Mouse (Mus musculus) spleen, adult 2 months (tissue): ENCODE data around the gene Ifi209. TPM values are rescaled to one million over a fixed set of nuclear protein-coding genes. Genes with fewer than 3 reads are reported as not detected.
"Not testable (repeated sequence)": the region's sequence is repeated elsewhere in the genome, so short reads cannot be mapped to it uniquely, and the experiment has no call there.

Experiments used
- DNase-seq, 2 experiments: peaks; one replicate each; pipeline versions ENCODE4 v3.0.0 to v3.0.0-alpha.2; 2012 to 2021; ENCODE audit warnings: low spot score in 2 of 2, low read depth in 1 of 2
- H3K27ac ChIP-seq: fragments of 200-500 bp; 2 replicates; pipeline ENCODE4 v1.5.1; 2012; ENCODE audit warnings: low read length, inconsistent platforms; ENCODE audit not compliant: insufficient read depth
- H3K27me3 ChIP-seq: fragments of 200-500 bp; 2 replicates; pipeline ENCODE4 v1.6.1; 2012; ENCODE audit warnings: mild to moderate bottlenecking, moderate library complexity, low read length, inconsistent platforms; ENCODE audit not compliant: control insufficient read depth, insufficient read depth
- H3K36me3 ChIP-seq: fragments of 200-500 bp; 2 replicates; pipeline ENCODE4 v1.6.1; 2012; ENCODE audit warnings: mild to moderate bottlenecking, low read length, inconsistent platforms; ENCODE audit not compliant: control insufficient read depth, insufficient read depth
- H3K4me1 ChIP-seq: fragments of 200-500 bp; 2 replicates; pipeline ENCODE4 v1.6.1; 2011; ENCODE audit warnings: inconsistent platforms; ENCODE audit not compliant: control insufficient read depth, insufficient read depth, insufficient read length
- H3K4me3 ChIP-seq: fragments of 200-500 bp; 2 replicates; pipeline ENCODE4 v1.5.1; 2011; ENCODE audit warnings: mild to moderate bottlenecking, inconsistent platforms; ENCODE audit not compliant: insufficient read depth, insufficient read length; ENCODE audit errors: extremely low read depth
- CTCF ChIP-seq: fragments of 200-500 bp; IDR thresholded peaks from 2 replicates; pipeline ENCODE4 v1.5.1; 2011; ENCODE audit warnings: mild to moderate bottlenecking, inconsistent platforms; ENCODE audit not compliant: insufficient read depth, insufficient read length, insufficient replicate concordance; ENCODE audit errors: extremely low read depth
- POLR2A ChIP-seq: fragments of 200-500 bp; IDR thresholded peaks from 2 replicates; pipeline ENCODE4 v1.6.1; 2011; ENCODE audit warnings: low read depth, low read length, inconsistent platforms
- WGBS: fragments of 180-500 bp; shearing (Covaris S2); methylation state at CpG from one replicate; pipeline ENCODE4 v1.1.7; 2018; 5-methylcytosine and 5-hydroxymethylcytosine counted together
- polyA plus RNA-seq: library from polyadenylated mRNA; depleted of rRNA; stranded (reverse); fragments of >200 nt; gene quantifications from 2 replicates; pipeline ENCODE4 v1.2.3, GENCODE M21; 2012; rRNA removed

Gene Ifi209
- polyA plus RNA-seq, 1 experiment: 7.8 TPM

DNA sequence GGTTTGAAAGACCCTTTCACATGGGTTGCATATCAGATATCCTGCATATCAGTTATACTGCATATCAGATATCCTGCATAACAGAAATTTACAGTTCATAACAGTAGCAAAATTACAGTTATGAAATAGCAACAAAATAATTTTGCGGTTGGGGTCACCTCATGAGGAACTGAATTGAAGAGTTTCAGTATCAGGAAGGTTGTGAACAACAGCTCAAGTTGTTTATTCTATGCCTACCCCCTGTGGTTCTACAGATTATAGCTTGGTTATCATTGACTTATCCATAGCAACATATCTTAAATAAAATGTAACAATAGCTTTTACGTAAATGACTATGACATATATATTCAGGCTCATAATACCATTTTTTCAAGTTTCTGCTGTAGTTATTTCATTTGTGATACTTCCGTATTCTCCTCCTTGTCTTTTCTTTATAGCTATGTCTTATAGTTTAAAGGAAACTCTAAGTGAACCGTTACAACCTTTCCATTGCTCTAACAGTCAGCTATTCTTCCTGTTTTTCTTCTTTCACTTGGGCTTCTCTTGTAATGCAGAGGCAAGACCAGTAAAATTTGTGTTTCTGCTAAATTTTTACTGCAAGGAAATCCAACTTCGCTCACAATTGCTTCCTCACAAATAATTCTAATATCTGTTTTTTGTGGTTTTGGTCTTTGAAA lies 3.4 kb downstream of the Ifi209 start:
- Histone ChIP-seq H3K27me3 (no peaks in the 10 kb centered on the region), H3K27ac (peak overlapping the region; percentile 4; the same call in 1 of the 2 replicates), H3K4me3 (peak overlapping the region; percentile 44; the same call in 1 of the 2 replicates), H3K4me1 (no peaks in the 10 kb centered on the region), H3K36me3 (no peaks in the 10 kb centered on the region; the same call in 1 of the 2 replicates)
- WGBS: 17% methylated on average over 5 of the region's 5 CpGs
- TF ChIP-seq CTCF (no peak), POLR2A (no peak)
- DNase-seq: no peak

- 87% methylated on average over 2 of the region's 2 CpGs for WGBS
These were observed 14.7 kb downstream of the Ifi209 start for GRCm38 (mm10) chr1:173645393-173645792.

GRCm38 (mm10) chr1:173657973-173658372 lies 27.3 kb downstream of the Ifi209 start:
- no peak for TF ChIP-seq POLR2A
- TF ChIP-seq CTCF: no peak
- no peaks in the 10 kb centered on the region for H3K36me3 ChIP-seq
- no peak overlapping the region for H3K27ac ChIP-seq
- H3K4me1 ChIP-seq: no peaks in the 10 kb centered on the region
- H3K4me3 ChIP-seq: no peak overlapping the region
- no peaks in the 10 kb centered on the region for H3K27me3 ChIP-seq
- WGBS: 50% methylated on average over 4 of the region's 4 CpGs
- no peak for DNase-seq

More at GRCm38 (mm10) chr1:173645393-173645792, 14.7 kb downstream of the Ifi209 start:
- TF ChIP-seq POLR2A (no peak), CTCF (no peak)
- H3K4me3 ChIP-seq: no peak overlapping the region
- peaks cover 19% of the 10 kb centered on the region for H3K36me3 ChIP-seq
- DNase-seq: no peak
- H3K27me3 ChIP-seq: no peaks in the 10 kb centered on the region
- no peak overlapping the region for H3K27ac ChIP-seq
- H3K4me1 ChIP-seq: no peaks in the 10 kb centered on the region

DNA sequence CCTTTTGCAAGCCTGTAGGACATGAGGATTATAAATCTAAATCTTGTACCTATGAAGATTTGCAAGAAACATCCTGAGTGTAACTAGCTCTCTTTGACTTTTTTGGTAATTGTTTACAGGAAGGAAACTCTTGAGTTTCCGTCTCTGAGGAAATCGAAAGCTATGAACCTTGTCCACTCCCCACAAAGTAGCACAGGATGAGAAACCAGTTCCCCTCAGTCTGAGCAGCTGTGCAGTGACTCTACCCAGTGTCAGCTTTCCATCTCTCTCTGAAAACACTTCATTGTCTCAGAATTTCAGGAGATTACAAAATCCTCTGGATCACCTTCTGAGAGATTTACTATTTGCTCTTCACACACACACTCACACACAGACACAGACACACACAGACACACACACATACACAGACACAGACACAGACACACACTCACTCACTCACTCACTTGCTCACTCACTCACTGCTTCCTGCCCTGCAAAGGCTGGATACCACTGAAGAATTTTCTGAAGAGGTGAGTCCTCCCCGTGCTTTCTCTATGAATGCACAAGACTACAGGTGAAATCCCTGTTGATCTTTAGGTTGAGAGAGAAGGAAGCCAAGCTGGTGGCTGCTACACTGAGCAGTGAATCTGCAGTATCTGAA lies 42.9 kb downstream of the Ifi209 start, which contains the start of gene Ifi208:
TSS of gene Ifi208 (plus strand) at position 218 of the 640 bp plus-strand sequence.
- H3K27ac ChIP-seq: peak within 1 kb of the TSS; percentile 82
- peak in 1 of 2 experiments; percentile 47 for DNase-seq
- WGBS: 10% methylated on average over 3 of the region's 3 CpGs

GRCm38 (mm10) chr1:173678605-173679004 lies 47.9 kb downstream of the Ifi209 start:
- H3K36me3 ChIP-seq, H3K4me3 ChIP-seq, DNase-seq, H3K27ac ChIP-seq, H3K27me3 ChIP-seq, H3K4me1 ChIP-seq: not testable (repeated sequence)
- 74% methylated on average over 1 of the region's 1 CpGs for WGBS

More for the DNA sequence above, 42.9 kb downstream of the Ifi209 start, which contains the start of gene Ifi208:
- H3K36me3 ChIP-seq, H3K27me3 ChIP-seq, H3K4me1 ChIP-seq: not testable (repeated sequence)
- H3K4me3 ChIP-seq: peak within 1 kb of the TSS; percentile 34

GRCm38 (mm10) chr1:173694270-173694669 lies 63.6 kb downstream of the Ifi209 start:
- no peaks in the 10 kb centered on the region for H3K27me3 ChIP-seq
- 33% methylated on average over 1 of the region's 1 CpGs for WGBS
- H3K4me1 ChIP-seq: no peaks in the 10 kb centered on the region
- TF ChIP-seq POLR2A (no peak), CTCF (no peak)
- H3K4me3 ChIP-seq: no peak overlapping the region
- no peak overlapping the region for H3K27ac ChIP-seq
- DNase-seq: no peak
- peaks cover 3% of the 10 kb centered on the region; the same call in 1 of the 2 replicates for H3K36me3 ChIP-seq

Other genes with a start within 250 kb of the Ifi209 start
- gene Ifi206, start 139.9 kb upstream of the Ifi209 start, polyA plus RNA-seq: 15.2 and 26.7 TPM in 2 replicates
- 1.0 and 2.1 TPM in 2 replicates for gene Ifi214, start 95.0 kb upstream of the Ifi209 start, polyA plus RNA-seq
- gene Ifi213, start 31.6 kb upstream of the Ifi209 start, polyA plus RNA-seq: 9.0 and 18.9 TPM in 2 replicates
- gene Ifi208, start 42.8 kb downstream of the Ifi209 start, polyA plus RNA-seq: 11.4 and 12.9 TPM in 2 replicates
- gene Ifi207, start 110.8 kb downstream of the Ifi209 start, polyA plus RNA-seq: 6.8 and 10.0 TPM in 2 replicates
- 0.75 and 1.4 TPM in 2 replicates for gene Ifi204, start 136.0 kb downstream of the Ifi209 start, polyA plus RNA-seq